Mouse (Mus musculus) forebrain, embryonic 10.5 days (tissue): ENCODE results near the gene Intu. TPM values are rescaled to one million over a fixed set of nuclear protein-coding genes. Genes with fewer than 3 reads are reported as not detected.

Experiments used
- DNase-seq: peaks from one replicate; pipeline ENCODE4 v3.0.0-alpha.2; 2017; ENCODE audit warnings: low spot score; ENCODE audit errors: extremely low spot score
- H3K27ac ChIP-seq: fragments of 300-500 bp; sonication (generic); 2 replicates; pipeline ENCODE4 v1.5.1; 2016; ENCODE audit warnings: mild to moderate bottlenecking
- H3K27me3 ChIP-seq: fragments of 300-500 bp; sonication (generic); 2 replicates; pipeline ENCODE4 v1.6.1; 2016; ENCODE audit warnings: mild to moderate bottlenecking; ENCODE audit not compliant: poor library complexity, severe bottlenecking
- H3K36me3 ChIP-seq: fragments of 300-500 bp; sonication (generic); replicated peaks from 2 replicates; pipeline ENCODE4 v1.6.1; 2016; ENCODE audit warnings: mild to moderate bottlenecking, moderate library complexity
- H3K4me1 ChIP-seq: fragments of 300-500 bp; sonication (generic); 2 replicates; pipeline ENCODE4 v1.6.1; 2016
- H3K4me3 ChIP-seq: fragments of 300-500 bp; sonication (generic); 2 replicates; pipeline ENCODE4 v1.5.1; 2016; ENCODE audit warnings: mild to moderate bottlenecking, moderate library complexity
- H3K9me3 ChIP-seq: fragments of 300-500 bp; sonication (generic); 2 replicates; pipeline ENCODE4 v1.6.1; 2016; ENCODE audit warnings: mild to moderate bottlenecking, moderate library complexity
- WGBS: fragments of 180-500 bp; shearing (Covaris S2); methylation state at CpG from one replicate; pipeline ENCODE4 v1.1.7; 2016; 5-methylcytosine and 5-hydroxymethylcytosine counted together
- polyA plus RNA-seq: library from polyadenylated mRNA; unstranded; fragments of >200 nt; fragmentation: Nextera tagmentation; extraction: Ambion mirVana; gene quantifications from 2 replicates; pipeline ENCODE4 v1.2.1, GENCODE M21; 2016

Intu gene
- polyA plus RNA-seq, 1 experiment from 2014 or later, result 8.0 TPM

DNA sequence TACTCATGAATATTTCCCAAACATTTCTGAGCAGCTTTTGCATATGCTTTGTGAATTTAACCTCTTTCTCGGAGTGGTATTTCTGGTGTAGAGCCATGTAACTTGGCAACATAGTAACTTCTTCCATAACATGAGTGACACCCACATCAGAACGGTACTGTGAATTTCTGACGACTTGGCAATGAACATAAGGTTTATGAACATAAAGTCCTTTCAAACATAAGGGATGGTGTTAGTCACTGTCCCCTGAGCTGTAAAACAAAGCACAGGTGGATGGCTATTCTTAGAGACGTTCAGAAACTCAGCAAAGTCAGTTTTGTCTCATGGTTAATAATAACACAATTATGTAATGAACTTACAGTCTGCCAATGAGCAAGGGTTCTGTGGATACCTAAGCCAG, 3.1 kb downstream of the Intu start:
- H3K27ac ChIP-seq, result no peak overlapping the region
- peaks cover 10% of the 10 kb centered on the region; the same call in 1 of the 2 replicates for H3K9me3 ChIP-seq
- no peak overlapping the region for H3K4me3 ChIP-seq
- peaks cover 55% of the 10 kb centered on the region for H3K27me3 ChIP-seq
- WGBS, result 83% methylated on average over 4 of the region's 4 CpGs
- peaks cover 24% of the 10 kb centered on the region for H3K4me1 ChIP-seq
- H3K36me3 ChIP-seq, result no peaks in the 10 kb centered on the region
- no peak for DNase-seq

DNA sequence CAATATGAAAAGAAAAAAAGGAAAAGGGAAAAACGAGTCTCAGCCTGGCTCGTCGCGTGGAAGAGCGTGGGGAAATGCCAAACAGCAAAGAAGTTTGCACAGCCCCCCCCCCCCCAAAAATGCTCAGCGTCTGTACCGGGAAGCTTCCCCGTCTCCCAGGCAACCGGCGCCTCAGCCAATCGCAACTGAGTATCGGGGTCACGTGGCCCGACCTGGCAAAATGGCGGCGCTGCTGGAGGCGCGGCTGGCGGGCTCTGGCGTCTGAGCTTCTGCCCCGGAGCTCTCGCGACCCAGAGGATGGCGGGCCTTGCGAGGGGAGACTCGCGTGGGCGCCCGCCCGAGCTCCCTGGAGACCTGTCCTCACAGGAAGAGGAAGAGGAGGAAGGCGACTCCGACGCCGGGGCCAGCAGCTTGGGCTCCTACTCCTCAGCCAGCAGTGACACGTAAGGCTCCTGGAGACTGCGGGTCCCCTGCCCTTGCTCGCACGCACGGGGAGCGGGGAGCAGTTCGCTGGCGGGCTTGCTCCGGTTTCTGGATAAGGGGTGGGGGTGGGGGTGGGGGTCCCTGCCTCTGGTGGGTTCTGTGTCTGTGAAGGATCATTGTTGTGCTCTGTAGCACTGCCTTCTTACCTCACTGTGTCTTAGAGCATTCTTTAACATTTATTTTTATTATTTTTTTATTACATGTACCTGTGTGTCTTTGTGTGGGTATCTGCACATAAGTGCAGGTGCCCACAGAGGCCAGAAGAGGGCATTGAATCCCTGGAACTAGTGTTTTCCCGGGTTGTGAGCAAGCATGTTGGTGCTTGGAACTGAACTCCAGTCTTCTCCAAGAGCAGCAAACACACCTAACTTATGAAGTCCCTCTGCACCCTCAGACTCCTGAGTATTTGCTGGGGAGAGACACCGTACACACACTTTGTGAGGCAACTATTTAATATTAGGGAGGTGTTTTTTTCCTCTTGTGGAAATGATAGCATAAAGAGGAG, 9.8 kb downstream of the Intu start:
- H3K27ac ChIP-seq, result peak overlapping the region; percentile 91
- peaks cover 16% of the 10 kb centered on the region for H3K4me1 ChIP-seq
- peak; percentile 94 for DNase-seq
- H3K27me3 ChIP-seq, result no peaks in the 10 kb centered on the region
- WGBS, result 4% methylated on average over 45 of the region's 45 CpGs
- H3K9me3 ChIP-seq, result 0 out of 2 replicates have a peak, but pooled peaks cover 4% of the 10 kb centered on the region
- 0 out of 2 replicates have a peak, but pooled peaks cover 5% of the 10 kb centered on the region for H3K36me3 ChIP-seq
- peak overlapping the region; percentile 94 for H3K4me3 ChIP-seq

DNA sequence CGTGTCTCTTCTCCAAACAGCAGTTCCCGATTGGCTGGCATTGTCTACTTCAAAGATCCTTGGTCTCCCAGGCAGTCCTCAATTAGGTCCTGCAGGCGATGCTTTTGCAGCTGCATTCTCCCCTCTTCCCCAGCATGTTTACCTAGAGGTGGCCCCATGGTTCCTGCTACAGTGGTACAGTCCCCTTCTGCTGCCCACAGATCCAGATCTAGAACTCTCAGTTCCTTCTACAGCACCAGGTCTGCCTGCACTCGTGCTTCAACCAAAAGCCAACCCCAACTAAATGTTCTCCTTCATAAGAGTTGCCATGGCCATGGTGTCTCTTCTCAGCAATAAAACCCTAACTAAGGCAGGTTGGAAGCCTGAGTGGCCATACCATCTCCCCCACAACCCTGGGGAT, 15.5 kb downstream of the Intu start:
- WGBS, result 85% methylated on average over 4 of the region's 4 CpGs
- Histone ChIP-seq H3K4me1 (0 out of 2 replicates have a peak, but pooled peaks cover 8% of the 10 kb centered on the region), H3K27me3 (no peaks in the 10 kb centered on the region), H3K9me3 (no peaks in the 10 kb centered on the region), H3K27ac (no peak overlapping the region), H3K4me3 (no peak overlapping the region), H3K36me3 (peaks cover 20% of the 10 kb centered on the region)
- DNase-seq, result no peak

DNA sequence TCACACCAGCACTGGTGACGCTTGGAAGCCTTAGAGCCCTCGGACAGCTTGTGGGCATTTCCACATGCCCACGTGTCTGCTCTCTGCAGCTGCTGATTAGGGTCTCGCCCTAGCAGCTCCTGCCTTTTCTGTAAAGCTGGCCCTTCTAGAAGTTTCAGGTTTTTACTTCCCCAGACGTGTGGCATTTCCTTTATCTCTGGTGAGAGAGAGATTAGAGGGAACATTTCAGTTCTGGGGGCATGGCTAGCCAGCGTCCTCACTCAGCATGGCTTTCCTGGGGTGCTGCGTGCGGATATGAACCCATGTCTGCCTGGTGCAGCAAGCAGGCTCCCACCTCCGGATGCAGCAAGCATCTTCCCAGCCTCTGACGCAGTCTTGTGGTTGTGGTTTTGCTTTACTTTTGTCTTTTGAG, 121.9 kb downstream of the Intu start:
- Histone ChIP-seq H3K27me3 (no peaks in the 10 kb centered on the region), H3K36me3 (peaks cover 32% of the 10 kb centered on the region), H3K9me3 (no peaks in the 10 kb centered on the region), H3K27ac (0 out of 2 replicates have a peak overlapping the region, but pooled peaks have one; percentile 35), H3K4me3 (no peak overlapping the region), H3K4me1 (no peaks in the 10 kb centered on the region)
- DNase-seq, result no peak
- WGBS, result 74% methylated on average over 10 of the region's 10 CpGs

DNA sequence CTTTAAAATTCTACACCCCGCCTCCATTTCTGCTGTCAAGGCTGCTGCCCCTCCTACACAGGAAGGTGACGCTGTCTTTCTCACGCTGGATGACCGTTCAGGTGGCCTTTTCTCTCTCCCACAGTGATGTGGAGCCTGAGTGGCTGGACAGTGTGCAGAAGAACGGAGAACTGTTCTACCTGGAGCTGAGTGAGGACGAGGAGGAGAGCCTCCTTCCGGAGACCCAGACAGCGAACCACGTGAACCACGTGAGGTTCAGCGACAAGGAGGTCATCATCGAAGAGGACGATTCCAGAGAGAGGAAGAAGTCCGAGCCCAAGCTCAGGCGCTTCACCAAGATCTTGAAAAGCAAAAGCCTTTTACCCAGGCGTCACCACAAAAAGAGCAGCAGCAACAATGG, 122.5 kb downstream of the Intu start:
- no peaks in the 10 kb centered on the region for H3K4me1 ChIP-seq
- no peak overlapping the region for H3K4me3 ChIP-seq
- WGBS, result 95% methylated on average over 16 of the region's 16 CpGs
- peaks cover 39% of the 10 kb centered on the region for H3K36me3 ChIP-seq
- no peaks in the 10 kb centered on the region for H3K9me3 ChIP-seq
- DNase-seq, result no peak
- H3K27ac ChIP-seq, result no peak overlapping the region
- no peaks in the 10 kb centered on the region for H3K27me3 ChIP-seq

DNA sequence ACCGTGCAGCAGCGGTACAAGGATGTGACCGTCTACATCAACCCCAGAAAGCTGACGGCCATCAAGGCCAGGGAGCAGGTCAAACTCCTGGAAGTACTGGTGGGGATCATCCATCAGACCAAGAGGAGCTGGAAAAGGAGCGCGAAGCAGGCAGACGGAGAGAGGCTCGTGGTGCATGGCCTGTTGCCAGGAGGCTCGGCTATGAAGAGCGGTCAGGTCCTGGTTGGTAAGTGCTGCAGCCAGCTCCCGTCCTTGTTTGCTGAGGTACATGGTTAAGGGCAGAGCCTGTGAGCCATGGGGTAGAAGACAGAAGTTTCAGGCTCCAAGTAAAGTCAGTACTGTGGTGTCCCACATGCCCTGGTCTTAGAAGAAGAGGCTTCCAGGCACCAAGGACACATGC, 122.9 kb downstream of the Intu start:
- Histone ChIP-seq H3K4me3 (no peak overlapping the region), H3K4me1 (no peaks in the 10 kb centered on the region), H3K27me3 (no peaks in the 10 kb centered on the region), H3K36me3 (peaks cover 43% of the 10 kb centered on the region), H3K27ac (no peak overlapping the region), H3K9me3 (no peaks in the 10 kb centered on the region)
- 93% methylated on average over 11 of the region's 11 CpGs for WGBS
- DNase-seq, result no peak

DNA sequence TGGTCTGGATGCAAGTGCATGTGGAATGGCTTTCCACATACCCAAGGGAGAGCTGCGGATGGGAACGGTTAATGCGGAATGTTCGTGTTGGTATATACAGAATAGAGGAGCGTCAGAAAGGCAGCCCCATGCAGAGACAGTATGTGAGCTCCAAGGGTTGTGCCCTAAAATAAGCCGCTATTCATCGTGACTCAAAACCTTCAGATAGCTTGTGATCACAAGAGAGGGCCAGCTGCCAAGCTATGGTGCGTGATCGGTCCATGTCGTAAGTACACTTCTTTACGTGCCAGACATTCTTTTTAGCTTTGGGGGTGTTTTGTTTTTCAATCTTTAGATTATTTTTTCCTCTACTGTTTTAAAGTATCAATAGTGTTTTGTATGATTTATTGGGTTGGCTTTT, 124.5 kb downstream of the Intu start:
- no peak overlapping the region for H3K27ac ChIP-seq
- no peaks in the 10 kb centered on the region for H3K9me3 ChIP-seq
- no peaks in the 10 kb centered on the region for H3K27me3 ChIP-seq
- no peak overlapping the region for H3K4me3 ChIP-seq
- DNase-seq, result no peak
- H3K36me3 ChIP-seq, result peaks cover 44% of the 10 kb centered on the region
- 94% methylated on average over 11 of the region's 11 CpGs for WGBS
- H3K4me1 ChIP-seq, result no peaks in the 10 kb centered on the region

DNA sequence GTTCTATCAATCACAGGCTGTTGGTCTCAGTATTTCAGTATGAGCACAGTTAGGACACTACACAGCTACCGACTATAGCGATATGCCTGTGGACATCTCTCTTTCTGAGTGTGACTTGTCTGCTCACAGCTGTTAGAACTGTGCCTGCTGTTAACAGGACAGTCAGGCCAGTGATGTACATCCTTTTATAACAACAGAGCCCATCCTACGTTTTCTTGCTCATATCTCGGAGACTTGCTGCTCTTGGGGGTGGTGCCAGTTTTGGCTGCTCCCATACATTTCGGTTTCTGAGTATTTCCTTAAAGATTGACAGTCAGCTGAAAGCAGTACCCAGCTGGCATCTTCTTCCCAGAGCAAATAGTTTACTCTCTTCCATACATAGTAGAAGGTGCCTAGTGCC, 125.3 kb downstream of the Intu start:
- no peak overlapping the region for H3K4me3 ChIP-seq
- no peaks in the 10 kb centered on the region for H3K4me1 ChIP-seq
- H3K27me3 ChIP-seq, result no peaks in the 10 kb centered on the region
- peaks cover 44% of the 10 kb centered on the region for H3K36me3 ChIP-seq
- no peaks in the 10 kb centered on the region for H3K9me3 ChIP-seq
- no peak for DNase-seq
- 90% methylated on average over 5 of the region's 5 CpGs for WGBS
- H3K27ac ChIP-seq, result no peak overlapping the region

DNA sequence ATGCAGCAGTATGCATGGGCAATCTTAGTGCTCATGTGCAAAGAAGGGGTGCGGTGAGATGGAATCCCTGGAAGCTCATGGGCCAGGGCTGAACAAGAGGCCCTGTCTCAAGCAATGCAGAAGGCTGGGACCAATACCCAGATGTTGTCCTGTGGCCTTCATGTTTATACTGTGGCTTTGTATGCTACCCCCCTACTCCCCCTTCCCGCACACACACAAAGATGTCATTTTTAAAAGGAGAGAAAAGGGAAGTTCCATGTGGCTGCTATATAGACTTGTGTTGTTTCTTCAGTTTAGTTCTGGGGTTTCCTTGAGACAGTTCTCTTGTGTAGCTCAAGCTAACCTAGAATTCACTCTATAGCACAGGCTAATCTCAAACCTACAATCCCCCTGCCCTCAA, 129.1 kb downstream of the Intu start:
- no peak overlapping the region for H3K4me3 ChIP-seq
- no peaks in the 10 kb centered on the region for H3K9me3 ChIP-seq
- 90% methylated on average over 2 of the region's 2 CpGs for WGBS
- no peaks in the 10 kb centered on the region for H3K27me3 ChIP-seq
- H3K4me1 ChIP-seq, result no peaks in the 10 kb centered on the region
- H3K36me3 ChIP-seq, result peaks cover 56% of the 10 kb centered on the region
- no peak for DNase-seq
- no peak overlapping the region for H3K27ac ChIP-seq

DNA sequence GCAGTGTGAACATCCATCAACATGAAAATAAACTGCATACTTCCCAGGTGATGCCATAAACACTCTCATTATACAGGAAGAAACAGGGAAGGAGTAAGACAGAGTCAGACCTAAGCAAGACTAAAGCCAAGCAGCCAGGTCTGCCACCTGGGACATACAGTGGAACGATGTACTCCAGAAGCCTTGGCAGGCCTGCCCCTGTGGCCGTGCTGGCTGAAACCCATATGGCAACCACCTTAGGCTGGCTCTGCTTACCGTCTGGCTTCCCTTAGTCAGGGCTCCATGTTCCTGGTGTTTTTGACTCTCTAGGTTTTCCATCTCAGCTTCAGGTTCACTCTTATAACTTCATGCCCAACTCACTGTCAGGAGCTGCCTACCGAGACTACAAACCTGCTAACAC, 135.0 kb downstream of the Intu start:
- Histone ChIP-seq H3K4me1 (0 out of 2 replicates have a peak, but pooled peaks cover 13% of the 10 kb centered on the region), H3K9me3 (no peaks in the 10 kb centered on the region), H3K36me3 (peaks cover 59% of the 10 kb centered on the region), H3K27me3 (no peaks in the 10 kb centered on the region; the same call in 1 of the 2 replicates), H3K27ac (no peak overlapping the region), H3K4me3 (no peak overlapping the region)
- 89% methylated on average over 4 of the region's 4 CpGs for WGBS
- DNase-seq, result no peak

DNA sequence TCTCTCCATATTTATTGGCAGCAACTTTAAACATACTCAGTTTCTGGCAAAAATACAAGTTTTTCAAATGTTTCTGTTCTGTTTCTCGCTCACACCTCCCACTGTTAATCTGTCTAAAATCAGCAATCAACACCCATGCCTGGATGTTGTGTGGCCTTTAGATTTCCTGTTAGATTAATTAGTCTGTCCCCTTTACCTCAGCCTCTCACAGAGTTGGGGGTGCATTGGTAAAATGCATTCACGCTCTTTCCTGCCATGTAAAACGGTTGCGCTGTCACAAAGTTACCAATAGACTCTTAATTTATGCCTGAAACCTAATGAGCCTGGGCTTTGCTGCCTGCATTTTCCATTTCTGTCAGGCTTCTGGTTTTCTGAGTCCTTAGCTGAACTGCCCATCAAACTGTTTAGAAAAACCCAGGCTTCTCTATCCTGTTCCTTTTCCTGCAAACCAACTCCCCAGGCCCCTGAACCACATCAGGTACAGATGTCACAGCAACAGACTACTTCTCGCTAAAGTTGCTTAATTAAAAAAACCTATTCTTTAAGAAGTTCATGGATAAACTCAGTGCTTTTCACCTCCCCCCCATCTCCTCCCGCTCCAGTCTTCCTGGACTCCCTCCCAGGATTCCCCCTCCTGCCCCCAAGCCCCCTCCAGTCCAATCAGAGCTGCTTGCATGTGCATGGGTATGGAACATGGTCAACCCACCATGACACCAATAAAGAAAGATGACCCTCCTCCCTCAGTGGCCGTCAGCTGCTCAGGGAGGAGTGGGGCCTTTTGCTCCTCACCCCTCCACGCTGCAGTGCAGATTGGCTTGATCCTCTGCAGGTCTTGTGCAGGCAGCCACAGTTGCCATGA, 136.0 kb downstream of the Intu start:
- DNase-seq, result no peak
- 0 out of 2 replicates have a peak overlapping the region, but pooled peaks have one; percentile 25 for H3K27ac ChIP-seq
- peaks cover 55% of the 10 kb centered on the region for H3K36me3 ChIP-seq
- H3K4me1 ChIP-seq, result 0 out of 2 replicates have a peak, but pooled peaks cover 13% of the 10 kb centered on the region
- no peak overlapping the region for H3K4me3 ChIP-seq
- WGBS, result 89% methylated on average over 8 of the region's 8 CpGs
- no peaks in the 10 kb centered on the region for H3K9me3 ChIP-seq
- no peaks in the 10 kb centered on the region; the same call in 1 of the 2 replicates for H3K27me3 ChIP-seq

DNA sequence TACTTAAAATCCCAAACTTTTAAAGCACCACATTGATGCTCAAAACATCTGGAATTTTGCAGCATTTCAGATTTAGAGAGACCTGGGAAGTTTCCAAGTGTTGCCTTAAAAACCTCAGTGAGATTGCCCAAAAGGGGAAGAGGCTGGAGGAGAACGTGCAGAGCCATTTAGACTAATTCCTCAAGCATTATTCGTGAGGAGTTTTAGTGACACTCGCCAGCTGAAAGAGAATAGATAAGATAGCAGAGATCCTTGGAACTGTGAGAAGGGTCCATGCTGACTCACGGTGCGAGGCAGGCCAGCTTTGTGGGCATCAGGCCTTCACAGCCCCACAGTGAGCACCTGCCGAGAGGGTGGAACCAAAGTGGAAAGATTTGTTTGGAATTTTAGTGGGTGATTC, 137.8 kb downstream of the Intu start:
- H3K9me3 ChIP-seq, result no peaks in the 10 kb centered on the region
- no peak overlapping the region for H3K27ac ChIP-seq
- peaks cover 28% of the 10 kb centered on the region for H3K4me1 ChIP-seq
- H3K27me3 ChIP-seq, result no peaks in the 10 kb centered on the region; the same call in 1 of the 2 replicates
- 73% methylated on average over 6 of the region's 6 CpGs for WGBS
- H3K36me3 ChIP-seq, result peaks cover 40% of the 10 kb centered on the region
- no peak overlapping the region for H3K4me3 ChIP-seq
- DNase-seq, result no peak
